ENCODE assay signal across 7 mouse cellular contexts in genomic region chr2:167298729-167299705, GRCm38 (mm10). TPM values are rescaled to one million over a fixed set of nuclear protein-coding genes. Genes with fewer than 3 reads are reported as not detected.
DNase-seq lines count a peak whose midpoint lies in the region; ATAC-seq and TF ChIP-seq lines count a peak whose summit lies in the region.

No protein-coding gene starts in this region.

- no peak for TF ChIP-seq CTCF in layer of hippocampus, adult 2 months (conservative IDR thresholded peaks at IDR 0.05)

- ATAC-seq in heart, embryonic 16.5 days (replicated peaks; ENCODE audit: extremely low read depth, insufficient read depth, low FRiP score) = peak; percentile 42; the same call in 1 of the 2 replicates
- ATAC-seq in midbrain, embryonic 11.5 days (ENCODE audit: low FRiP score) = peak; percentile 22; the same call in 1 of the 2 replicates

- no peak overlapping the region for H3K9ac ChIP-seq in heart, embryonic 16.5 days (ENCODE audit: low read length)
- no peak overlapping the region for H3K9ac ChIP-seq in midbrain, embryonic 11.5 days (ENCODE audit: low read length)

- no peak overlapping the region for H3K27ac ChIP-seq in heart, embryonic 16.5 days (ENCODE audit: low read length)
- H3K27ac ChIP-seq in layer of hippocampus, adult 2 months = peak overlapping the region; percentile 87
- H3K27ac ChIP-seq in midbrain, embryonic 11.5 days (ENCODE audit: low read depth, low read length) = peak overlapping the region; percentile 40; the same call in 1 of the 2 replicates

- peak; percentile 12 to 59 for DNase-seq in spleen, postnatal 4 days (ENCODE audit: low spot score in 2 of 2)
- no peak for DNase-seq in spleen, adult 12 weeks (ENCODE audit: low spot score)
- DNase-seq in cerebellum, postnatal 25 days = peak; percentile 78 to 79
- peak; percentile 48 to 75 for DNase-seq in layer of hippocampus, adult 2 months (ENCODE audit: low spot score in 2 of 2)
- DNase-seq in midbrain, embryonic 11.5 days (ENCODE audit: low spot score, missing footprints) = peak; percentile 68
- peak; percentile 39 for DNase-seq in testis, postnatal 10 days (ENCODE audit: low spot score)

- H3K4me2 ChIP-seq in heart, embryonic 16.5 days (ENCODE audit: low read depth, low read length) = no peak overlapping the region
- no peak overlapping the region for H3K4me2 ChIP-seq in midbrain, embryonic 11.5 days

- peaks cover 9% of the 10 kb centered on the region for H3K36me3 ChIP-seq in heart, embryonic 16.5 days (ENCODE audit: control insufficient read depth, insufficient read depth)
- H3K36me3 ChIP-seq in midbrain, embryonic 11.5 days (ENCODE audit: control insufficient read depth, insufficient read depth, low read length) = peaks cover 2% of the 10 kb centered on the region; the same call in 1 of the 2 replicates

- no peak overlapping the region for H3K4me3 ChIP-seq in heart, embryonic 16.5 days (ENCODE audit: low read length)
- no peak overlapping the region for H3K4me3 ChIP-seq in layer of hippocampus, adult 2 months
- no peak overlapping the region for H3K4me3 ChIP-seq in midbrain, embryonic 11.5 days (ENCODE audit: low read depth, low read length)

- 74% methylated on average over 27 of the region's 27 CpGs for WGBS in heart, embryonic 16.5 days
- WGBS in midbrain, embryonic 11.5 days = 78% methylated on average over 27 of the region's 27 CpGs

- no peaks in the 10 kb centered on the region for H3K27me3 ChIP-seq in heart, embryonic 16.5 days (ENCODE audit: control insufficient read depth, insufficient read depth, low read length)
- H3K27me3 ChIP-seq in midbrain, embryonic 11.5 days (ENCODE audit: control insufficient read depth, insufficient read depth, low read length) = no peaks in the 10 kb centered on the region

- peaks cover 11% of the 10 kb centered on the region for H3K4me1 ChIP-seq in heart, embryonic 16.5 days (ENCODE audit: control insufficient read depth, insufficient read depth, low read length)
- H3K4me1 ChIP-seq in midbrain, embryonic 11.5 days (ENCODE audit: control insufficient read depth, insufficient read depth, low read length) = peaks cover 4% of the 10 kb centered on the region

- no peaks in the 10 kb centered on the region for H3K9me3 ChIP-seq in heart, embryonic 16.5 days (replicated peaks; ENCODE audit: control insufficient read depth, low read length)
- H3K9me3 ChIP-seq in midbrain, embryonic 11.5 days (ENCODE audit: control insufficient read depth, low read length) = no peaks in the 10 kb centered on the region

RNA-seq across cellular contexts. Expression of gene B4galt5, which starts 50.0 kb away (rescaled TPM):
- polyA plus RNA-seq in heart, embryonic 16.5 days (2015; fragmentation: Nextera tagmentation; extraction: Ambion mirVana) = 8.1 and 8.3 TPM in 2 replicates
- 10 to 100 TPM; 38.1 to 43.9 TPM for total RNA-seq in layer of hippocampus, adult 2 months (2021)
- polyA plus RNA-seq in midbrain, embryonic 11.5 days (2014; fragmentation: Nextera tagmentation; extraction: Ambion mirVana) = 15.0 and 19.8 TPM in 2 replicates

RNA-seq across cellular contexts. Expression of gene Ptgis, which starts 58.6 kb away (rescaled TPM):
- 20.4 and 21.4 TPM in 2 replicates for polyA plus RNA-seq in heart, embryonic 16.5 days (2015; fragmentation: Nextera tagmentation; extraction: Ambion mirVana)
- total RNA-seq in layer of hippocampus, adult 2 months (2021) = under 1 TPM; 0.72 to 0.81 TPM
- 9.4 and 11.2 TPM in 2 replicates for polyA plus RNA-seq in midbrain, embryonic 11.5 days (2014; fragmentation: Nextera tagmentation; extraction: Ambion mirVana)
